ENCODE assay signal across 15 mouse cellular contexts in genomic region chr6:147704297-147704696, GRCm38 (mm10).
"Had no signal": no experiment of that assay in that cellular context is flagged by ENCODE, and none has a peak within 500 bp of the region (broad histone marks: within the 10 kb centered on the region; RNA-seq: fewer than 3 reads in every experiment).

No protein-coding gene starts in this region.

- ATAC-seq: hindbrain, embryonic 16.5 days; inflammation-experienced regulatory T-cells, adult 6 months; intestine, embryonic 15.5 days; intestine, postnatal 0 days had no signal

- DNase-seq: gastrocnemius, postnatal 14 days; gastrocnemius, postnatal 36 days; heart, adult 2 months; heart, postnatal 4 days; kidney, adult 18-20 months; kidney, adult 8-10 months; kidney, postnatal 14 days; kidney, postnatal 36 days; layer of hippocampus, adult 9-11 months; liver; liver, embryonic 13.5 days had no signal
